Comparison of ENCODE assay signal across 9 mouse cellular contexts in the genomic region with DNA sequence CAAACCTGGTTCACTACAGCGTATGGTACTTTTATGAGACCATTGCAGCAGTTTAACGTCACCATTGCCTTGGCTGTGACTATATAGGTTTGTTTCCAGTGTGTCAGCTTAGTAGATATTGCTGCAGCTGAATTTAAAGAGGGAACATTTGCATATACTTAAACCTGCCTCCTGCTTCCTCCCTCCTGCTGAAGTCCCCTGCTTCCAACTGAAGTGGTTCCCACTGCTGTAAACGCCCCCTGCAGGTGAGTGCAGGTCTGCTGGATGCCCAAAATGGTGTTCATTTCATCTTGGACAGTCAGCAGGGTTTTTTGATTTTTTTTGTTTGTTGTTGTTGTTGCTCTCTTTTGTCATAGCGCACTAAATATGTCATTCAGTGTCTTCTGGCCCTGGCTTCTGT.
DNase-seq lines count a peak whose midpoint lies in the region; ATAC-seq and TF ChIP-seq lines count a peak whose summit lies in the region.
"Had no signal": no experiment of that assay in that cellular context is flagged by ENCODE, and none has a peak within 500 bp of the region (broad histone marks: within the 10 kb centered on the region; RNA-seq: fewer than 3 reads in every experiment).

No protein-coding gene starts in this region.

- peak; percentile 53 for TF ChIP-seq CTCF in midbrain, postnatal 0 days (IDR thresholded peaks at IDR 0.05)

- 58% methylated on average over 4 of the region's 4 CpGs for WGBS in midbrain, postnatal 0 days
- WGBS in midbrain, embryonic 10.5 days = 60% methylated on average over 4 of the region's 4 CpGs
- 57% methylated on average over 4 of the region's 4 CpGs for WGBS in heart, embryonic 12.5 days

- peak; percentile 7 for DNase-seq in gastrocnemius, postnatal 10 days
- no peak for DNase-seq in gastrocnemius, adult 8-10 months (ENCODE audit: low spot score in 2 of 2)
- peak; percentile 16 for DNase-seq in midbrain, postnatal 0 days (ENCODE audit: low spot score)
- DNase-seq in midbrain, embryonic 10.5 days (ENCODE audit: low spot score) = no peak
- DNase-seq in cerebellum, adult 11-12 months = peak; percentile 10
- DNase-seq in lung, postnatal 36 days = peak; percentile 43
- no peak for DNase-seq in gastrocnemius, postnatal 14 days

- no peak overlapping the region for H3K4me3 ChIP-seq in midbrain, postnatal 0 days (ENCODE audit: low read depth, low read length)
- H3K4me3 ChIP-seq in midbrain, embryonic 10.5 days = no peak overlapping the region
- no peak overlapping the region for H3K4me3 ChIP-seq in heart, embryonic 12.5 days
- H3K4me3 ChIP-seq: lung, embryonic 15.5 days had no signal

- H3K27me3 ChIP-seq in midbrain, postnatal 0 days (ENCODE audit: insufficient read depth, low read length) = no peaks in the 10 kb centered on the region
- no peaks in the 10 kb centered on the region for H3K27me3 ChIP-seq in midbrain, embryonic 10.5 days (ENCODE audit: low read depth, poor library complexity, severe bottlenecking)
- H3K27me3 ChIP-seq in heart, embryonic 12.5 days (replicated peaks) = no peaks in the 10 kb centered on the region
- H3K27me3 ChIP-seq: lung, embryonic 15.5 days had no signal

- H3K9ac ChIP-seq in midbrain, postnatal 0 days (replicated peaks; ENCODE audit: low read length, poor library complexity, severe bottlenecking) = no peak overlapping the region
- H3K9ac ChIP-seq in heart, embryonic 12.5 days = no peak overlapping the region
- H3K9ac ChIP-seq: lung, embryonic 15.5 days had no signal

- H3K4me1 ChIP-seq in midbrain, postnatal 0 days (ENCODE audit: insufficient read depth, low read length) = no peaks in the 10 kb centered on the region
- no peaks in the 10 kb centered on the region for H3K4me1 ChIP-seq in midbrain, embryonic 10.5 days
- H3K4me1 ChIP-seq in heart, embryonic 12.5 days (replicated peaks) = no peaks in the 10 kb centered on the region
- H3K4me1 ChIP-seq: lung, embryonic 15.5 days had no signal

- no peaks in the 10 kb centered on the region for H3K9me3 ChIP-seq in midbrain, postnatal 0 days (ENCODE audit: low read length)
- no peaks in the 10 kb centered on the region for H3K9me3 ChIP-seq in midbrain, embryonic 10.5 days (replicated peaks)
- H3K9me3 ChIP-seq in heart, embryonic 12.5 days (replicated peaks) = no peaks in the 10 kb centered on the region
- H3K9me3 ChIP-seq: lung, embryonic 15.5 days had no signal

- no peak overlapping the region for H3K4me2 ChIP-seq in midbrain, postnatal 0 days (ENCODE audit: low read depth, low read length, poor library complexity, severe bottlenecking)
- no peak overlapping the region for H3K4me2 ChIP-seq in heart, embryonic 12.5 days
- H3K4me2 ChIP-seq: lung, embryonic 15.5 days had no signal

- no peak for ATAC-seq in midbrain, postnatal 0 days (ENCODE audit: low FRiP score)
- ATAC-seq in heart, embryonic 12.5 days (ENCODE audit: insufficient number of reproducible peaks, low FRiP score) = no peak

- no peaks in the 10 kb centered on the region for H3K36me3 ChIP-seq in midbrain, postnatal 0 days (ENCODE audit: insufficient read depth, low read length)
- no peaks in the 10 kb centered on the region for H3K36me3 ChIP-seq in midbrain, embryonic 10.5 days
- no peaks in the 10 kb centered on the region for H3K36me3 ChIP-seq in heart, embryonic 12.5 days
- H3K36me3 ChIP-seq: lung, embryonic 15.5 days had no signal

- H3K27ac ChIP-seq in midbrain, postnatal 0 days (ENCODE audit: low read depth, low read length) = no peak overlapping the region
- H3K27ac ChIP-seq in midbrain, embryonic 10.5 days (replicated peaks) = no peak overlapping the region
- no peak overlapping the region for H3K27ac ChIP-seq in heart, embryonic 12.5 days (ENCODE audit: poor library complexity, severe bottlenecking)
- H3K27ac ChIP-seq: lung, embryonic 15.5 days had no signal

- intact Hi-C loops in gastrocnemius, postnatal 14 days (cut with DNase I; ENCODE audit: low total_unique reads) = no loop called here

Comparison
In these comparisons a context has a peak if more than half of its experiments do, and no peak if none do; other contexts are left out.
1. DNase-seq: peak in gastrocnemius, postnatal 10 days (single experiment), midbrain, postnatal 0 days (single experiment), cerebellum, adult 11-12 months (single experiment) and lung, postnatal 36 days (single experiment); none in gastrocnemius, adult 8-10 months (0 of 2), midbrain, embryonic 10.5 days (single experiment) and gastrocnemius, postnatal 14 days (single experiment).